Mouse (Mus musculus): ENCODE data around the gene Sdhaf3. TPM values are rescaled to one million over a fixed set of nuclear protein-coding genes. Genes with fewer than 3 reads are reported as not detected.

Sdhaf3 gene
- total and polyA plus RNA-seq, 2 experiments from 2014 or later = 5.0 to 5.5 TPM

- H3K9ac ChIP-seq = no peak overlapping the region
- TF ChIP-seq CTCF (IDR thresholded peaks at IDR 0.05; ENCODE audit: low read depth) = no peak
- H3K36me3 ChIP-seq (ENCODE audit: insufficient read depth) = no peaks in the 10 kb centered on the region
- H3K4me3 ChIP-seq (ENCODE audit: low read depth, low read length) = no peak overlapping the region
- no peaks in the 10 kb centered on the region for H3K27me3 ChIP-seq (ENCODE audit: insufficient read depth, low read length)
- no peaks in the 10 kb centered on the region for H3K9me3 ChIP-seq (ENCODE audit: low read length)
- WGBS = 83% methylated on average over 4 of the region's 4 CpGs
- ATAC-seq (no peak), DNase-seq (no peak)
- no peaks in the 10 kb centered on the region for H3K4me1 ChIP-seq (ENCODE audit: insufficient read depth)
- H3K27ac ChIP-seq (ENCODE audit: low read depth, low read length) = no peak overlapping the region
- no peak overlapping the region for H3K4me2 ChIP-seq (ENCODE audit: low read depth)
Observed at GRCm38 (mm10) chr6:6997226-6997946, 41.6 kb downstream of the Sdhaf3 start.

GRCm38 (mm10) chr6:6997956-6998355 is 42.2 kb downstream of the Sdhaf3 start:
- Histone ChIP-seq H3K27ac (ENCODE audit: low read depth, low read length) (no peak overlapping the region), H3K36me3 (ENCODE audit: insufficient read depth) (no peaks in the 10 kb centered on the region), H3K9me3 (ENCODE audit: low read length) (no peaks in the 10 kb centered on the region), H3K4me1 (ENCODE audit: insufficient read depth) (no peaks in the 10 kb centered on the region), H3K27me3 (ENCODE audit: insufficient read depth, low read length) (no peaks in the 10 kb centered on the region), H3K9ac (no peak overlapping the region), H3K4me2 (ENCODE audit: low read depth) (no peak overlapping the region), H3K4me3 (ENCODE audit: low read depth, low read length) (no peak overlapping the region)
- 98% methylated on average over 1 of the region's 1 CpGs for WGBS
- DNase-seq (no peak), ATAC-seq (no peak)
- TF ChIP-seq CTCF (IDR thresholded peaks at IDR 0.05; ENCODE audit: low read depth) = no peak

GRCm38 (mm10) chr6:6999015-6999414 is 43.2 kb downstream of the Sdhaf3 start:
- no peaks in the 10 kb centered on the region for H3K9me3 ChIP-seq (ENCODE audit: low read length)
- no peaks in the 10 kb centered on the region for H3K27me3 ChIP-seq (ENCODE audit: insufficient read depth, low read length)
- DNase-seq = no peak
- no peak overlapping the region for H3K4me2 ChIP-seq (ENCODE audit: low read depth)
- ATAC-seq = no peak
- H3K9ac ChIP-seq = no peak overlapping the region
- no peak for TF ChIP-seq CTCF (IDR thresholded peaks at IDR 0.05; ENCODE audit: low read depth)
- WGBS = 94% methylated on average over 3 of the region's 3 CpGs
- no peak overlapping the region for H3K4me3 ChIP-seq (ENCODE audit: low read depth, low read length)
- H3K4me1 ChIP-seq (ENCODE audit: insufficient read depth) = no peaks in the 10 kb centered on the region
- no peak overlapping the region for H3K27ac ChIP-seq (ENCODE audit: low read depth, low read length)
- no peaks in the 10 kb centered on the region for H3K36me3 ChIP-seq (ENCODE audit: insufficient read depth)

- 64% methylated on average over 3 of the region's 4 CpGs for WGBS
- H3K4me3 ChIP-seq (ENCODE audit: low read depth, low read length) = no peak overlapping the region
- no peaks in the 10 kb centered on the region for H3K27me3 ChIP-seq (ENCODE audit: insufficient read depth, low read length)
- no peak overlapping the region for H3K27ac ChIP-seq (ENCODE audit: low read depth, low read length)
- H3K36me3 ChIP-seq (ENCODE audit: insufficient read depth) = no peaks in the 10 kb centered on the region
- H3K9ac ChIP-seq = no peak overlapping the region
- no peaks in the 10 kb centered on the region for H3K4me1 ChIP-seq (ENCODE audit: insufficient read depth)
- peak; percentile 43 for TF ChIP-seq CTCF (IDR thresholded peaks at IDR 0.05; ENCODE audit: low read depth)
- ATAC-seq (no peak; the same call in 1 of the 2 replicates), DNase-seq (no peak)
- H3K9me3 ChIP-seq (ENCODE audit: low read length) = no peaks in the 10 kb centered on the region
- H3K4me2 ChIP-seq (ENCODE audit: low read depth) = no peak overlapping the region
Observed at GRCm38 (mm10) chr6:7003085-7003484, 47.3 kb downstream of the Sdhaf3 start.

GRCm38 (mm10) chr6:7004005-7004404 is 48.2 kb downstream of the Sdhaf3 start:
- Histone ChIP-seq H3K4me1 (ENCODE audit: insufficient read depth) (no peaks in the 10 kb centered on the region), H3K9ac (no peak overlapping the region), H3K36me3 (ENCODE audit: insufficient read depth) (no peaks in the 10 kb centered on the region), H3K9me3 (ENCODE audit: low read length) (no peaks in the 10 kb centered on the region), H3K27ac (ENCODE audit: low read depth, low read length) (no peak overlapping the region), H3K4me3 (ENCODE audit: low read depth, low read length) (no peak overlapping the region), H3K4me2 (ENCODE audit: low read depth) (no peak overlapping the region), H3K27me3 (ENCODE audit: insufficient read depth, low read length) (no peaks in the 10 kb centered on the region)
- DNase-seq (peak; percentile 16), ATAC-seq (no peak; the same call in 1 of the 2 replicates)
- peak; percentile 61 for TF ChIP-seq CTCF (IDR thresholded peaks at IDR 0.05; ENCODE audit: low read depth)
- WGBS = 59% methylated on average over 2 of the region's 2 CpGs

GRCm38 (mm10) chr6:7038087-7038486 is 82.3 kb downstream of the Sdhaf3 start:
- no peak for ATAC-seq

GRCm38 (mm10) chr6:7038835-7039234 is 83.0 kb downstream of the Sdhaf3 start:
- Histone ChIP-seq H3K9ac (no peak overlapping the region), H3K27me3 (ENCODE audit: insufficient read depth, low read length) (no peaks in the 10 kb centered on the region), H3K4me1 (ENCODE audit: insufficient read depth) (no peaks in the 10 kb centered on the region), H3K4me2 (ENCODE audit: low read depth) (no peak overlapping the region), H3K36me3 (ENCODE audit: insufficient read depth) (no peaks in the 10 kb centered on the region), H3K4me3 (ENCODE audit: low read depth, low read length) (no peak overlapping the region), H3K9me3 (ENCODE audit: low read length) (no peaks in the 10 kb centered on the region), H3K27ac (ENCODE audit: low read depth, low read length) (no peak overlapping the region)
- ATAC-seq = no peak
- TF ChIP-seq CTCF (IDR thresholded peaks at IDR 0.05; ENCODE audit: low read depth) = no peak
- no peak for DNase-seq
- 92% methylated on average over 5 of the region's 5 CpGs for WGBS

More at GRCm38 (mm10) chr6:7038087-7038486, 82.3 kb downstream of the Sdhaf3 start:
- H3K27me3 ChIP-seq (ENCODE audit: insufficient read depth, low read length) = no peaks in the 10 kb centered on the region
- H3K9ac ChIP-seq = no peak overlapping the region
- no peak for TF ChIP-seq CTCF (IDR thresholded peaks at IDR 0.05; ENCODE audit: low read depth)
- H3K4me3 ChIP-seq (ENCODE audit: low read depth, low read length) = no peak overlapping the region
- no peak overlapping the region for H3K4me2 ChIP-seq (ENCODE audit: low read depth)
- 87% methylated on average over 6 of the region's 6 CpGs for WGBS
- no peaks in the 10 kb centered on the region for H3K36me3 ChIP-seq (ENCODE audit: insufficient read depth)
- no peak for DNase-seq
- H3K4me1 ChIP-seq (ENCODE audit: insufficient read depth) = no peaks in the 10 kb centered on the region
- no peaks in the 10 kb centered on the region for H3K9me3 ChIP-seq (ENCODE audit: low read length)
- no peak overlapping the region for H3K27ac ChIP-seq (ENCODE audit: low read depth, low read length)

Measured in forebrain, postnatal 0 days (tissue).